Mouse (Mus musculus) CH12F3 (cell line): ENCODE results near the gene Fopnl.

Experiments used
- in situ Hi-C: fragments of 300-500 bp; cut with MboI; formaldehyde crosslinking; loops from 2 replicates; pipeline ENCODE4 v1.14.3; 2020; ENCODE audit warnings: low sequenced_read_pairs

The Fopnl gene

GRCm38 (mm10) chr16:14316884-14317876 is at the start of gene Fopnl:
Gene Fopnl (minus strand): TSS chr16:14317405.
- in situ Hi-C loops, result no loop called here

- in situ Hi-C loops, result no loop called here
Measured at GRCm38 (mm10) chr16:14366017-14366416, 48.8 kb upstream of the Fopnl start.

GRCm38 (mm10) chr16:14365457-14365856 is 48.3 kb upstream of the Fopnl start:
- in situ Hi-C loops, result no loop called here

- in situ Hi-C loops, result no loop called here
Measured at GRCm38 (mm10) chr16:14364066-14364465, 46.9 kb upstream of the Fopnl start.

GRCm38 (mm10) chr16:14363496-14363895 is 46.3 kb upstream of the Fopnl start:
- in situ Hi-C loops, result no loop called here

GRCm38 (mm10) chr16:14362099-14362820 is 45.1 kb upstream of the Fopnl start:
- in situ Hi-C loops, result no loop called here

GRCm38 (mm10) chr16:14361362-14362098 is 44.3 kb upstream of the Fopnl start, which contains the start of gene Abcc1:
Gene Abcc1 (plus strand): TSS chr16:14361558.
- in situ Hi-C loops, result no loop called here

GRCm38 (mm10) chr16:14360931-14361330 is 43.7 kb upstream of the Fopnl start:
- in situ Hi-C loops, result no loop called here

GRCm38 (mm10) chr16:14358531-14358930 is 41.3 kb upstream of the Fopnl start:
- in situ Hi-C loops, result no loop called here

- in situ Hi-C loops, result no loop called here
Measured at GRCm38 (mm10) chr16:14357859-14358258, 40.7 kb upstream of the Fopnl start.

- in situ Hi-C loops, result no loop called here
Measured at GRCm38 (mm10) chr16:14352663-14353062, 35.5 kb upstream of the Fopnl start.

- in situ Hi-C loops, result no loop called here
Measured at GRCm38 (mm10) chr16:14352234-14352633, 35.0 kb upstream of the Fopnl start.

GRCm38 (mm10) chr16:14351571-14351970 is 34.4 kb upstream of the Fopnl start:
- in situ Hi-C loops, result no loop called here

GRCm38 (mm10) chr16:14344967-14345366 is 27.8 kb upstream of the Fopnl start:
- in situ Hi-C loops, result no loop called here

GRCm38 (mm10) chr16:14328156-14328555 is 11.0 kb upstream of the Fopnl start:
- in situ Hi-C loops, result no loop called here

- in situ Hi-C loops, result no loop called here
Measured at GRCm38 (mm10) chr16:14320494-14320893, 3.3 kb upstream of the Fopnl start.

- in situ Hi-C loops, result no loop called here
Measured at GRCm38 (mm10) chr16:14319681-14320080, 2.5 kb upstream of the Fopnl start.

GRCm38 (mm10) chr16:14312914-14313313 is 4.3 kb downstream of the Fopnl start:
- in situ Hi-C loops, result no loop called here

- in situ Hi-C loops, result no loop called here
Measured at GRCm38 (mm10) chr16:14311371-14311770, 5.8 kb downstream of the Fopnl start.

- in situ Hi-C loops, result no loop called here
Measured at GRCm38 (mm10) chr16:14309833-14310232, 7.4 kb downstream of the Fopnl start.
